Mouse (Mus musculus): ENCODE measurements at regions not wholly inside any gene's neighbourhood (a gene's known extent, or its start where the extent isn't known, plus 50 kb on each side); places are given as distances from the start of the nearest gene placed in this dataset.

- in situ Hi-C loops (cut with MboI, MseI) = loop anchor here (10.0 kb wide), 2 partner anchors 686 to 786 kb away; no protein-coding TSS in a partner anchor
Observed at GRCm38 (mm10) chr1:159398643-159399042, 124.9 kb upstream of the Tnr start.

DNA sequence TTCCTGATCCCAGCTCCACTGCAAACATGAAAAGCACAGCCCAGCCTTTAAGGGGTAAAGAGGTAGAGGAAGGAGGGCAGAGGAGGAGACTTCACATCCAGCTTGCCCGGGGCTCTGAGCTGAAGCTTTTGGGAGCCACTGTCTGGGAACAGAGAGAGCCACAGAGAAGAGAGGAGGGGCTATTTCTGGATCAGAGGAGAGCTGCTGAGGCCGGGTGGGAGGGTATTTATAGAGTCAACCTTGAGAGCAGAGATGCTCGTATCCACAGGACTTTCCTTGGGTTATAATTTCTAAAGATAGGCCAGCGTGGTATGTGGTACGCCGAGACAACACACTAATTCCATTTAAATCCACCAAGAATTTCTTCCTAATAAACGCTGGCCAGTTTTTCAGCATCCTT lies 117.3 kb upstream of the Tnr start:
- in situ Hi-C loops (cut with MboI, MseI) = loop anchor here in 1 of 2 experiments (10.0 kb wide), 1 partner anchor 932 kb away; no protein-coding TSS in a partner anchor

GRCm38 (mm10) chr1:159406781-159407180 lies 116.8 kb upstream of the Tnr start:
- in situ Hi-C loops (cut with MboI, MseI) = loop anchor here in 1 of 2 experiments (10.0 kb wide), 1 partner anchor 932 kb away; no protein-coding TSS in a partner anchor

DNA sequence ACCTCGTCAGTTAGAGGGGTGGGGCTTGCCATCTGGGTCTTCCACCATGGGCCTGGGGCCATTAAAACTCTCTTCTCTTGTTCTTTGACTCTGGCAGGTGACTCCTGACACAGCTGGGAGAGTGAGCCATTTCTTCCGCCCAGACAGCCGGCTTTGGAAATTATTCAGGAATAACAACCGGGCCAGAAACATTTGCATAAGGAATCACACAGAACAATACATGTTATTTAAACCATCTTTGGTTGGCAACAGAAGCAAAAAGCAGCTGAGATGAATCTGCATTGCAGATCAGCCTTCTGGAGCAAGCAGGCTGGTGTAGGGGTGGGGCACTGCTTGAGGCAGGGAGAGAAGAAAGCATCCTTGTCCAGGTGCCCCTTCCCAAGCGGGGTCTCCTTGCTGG lies 110.2 kb upstream of the Tnr start:
- in situ Hi-C loops (cut with MboI, MseI) = no loop called here

DNA sequence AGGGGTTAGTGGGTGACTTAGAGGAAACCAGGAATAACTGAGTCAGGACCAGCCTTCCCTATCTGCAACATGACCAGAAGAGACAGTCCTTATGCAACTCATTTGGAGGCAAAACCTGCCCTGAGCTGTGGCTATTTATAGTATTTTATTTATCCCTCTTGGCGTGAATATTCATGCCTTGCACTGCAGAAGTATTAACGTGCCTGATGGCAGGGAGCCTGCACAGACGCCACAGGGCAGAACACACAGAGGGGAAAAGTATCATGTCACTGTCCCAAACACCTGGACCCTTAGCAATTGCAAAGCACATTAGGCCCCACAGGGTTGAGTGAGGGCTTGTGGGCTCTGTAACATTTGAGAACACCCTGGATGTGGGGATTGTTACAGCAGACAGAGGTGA lies 107.9 kb upstream of the Tnr start:
- in situ Hi-C loops (cut with MboI, MseI) = no loop called here

GRCm38 (mm10) chr1:159417176-159417575 lies 106.4 kb upstream of the Tnr start:
- in situ Hi-C loops (cut with MboI, MseI) = no loop called here

DNA sequence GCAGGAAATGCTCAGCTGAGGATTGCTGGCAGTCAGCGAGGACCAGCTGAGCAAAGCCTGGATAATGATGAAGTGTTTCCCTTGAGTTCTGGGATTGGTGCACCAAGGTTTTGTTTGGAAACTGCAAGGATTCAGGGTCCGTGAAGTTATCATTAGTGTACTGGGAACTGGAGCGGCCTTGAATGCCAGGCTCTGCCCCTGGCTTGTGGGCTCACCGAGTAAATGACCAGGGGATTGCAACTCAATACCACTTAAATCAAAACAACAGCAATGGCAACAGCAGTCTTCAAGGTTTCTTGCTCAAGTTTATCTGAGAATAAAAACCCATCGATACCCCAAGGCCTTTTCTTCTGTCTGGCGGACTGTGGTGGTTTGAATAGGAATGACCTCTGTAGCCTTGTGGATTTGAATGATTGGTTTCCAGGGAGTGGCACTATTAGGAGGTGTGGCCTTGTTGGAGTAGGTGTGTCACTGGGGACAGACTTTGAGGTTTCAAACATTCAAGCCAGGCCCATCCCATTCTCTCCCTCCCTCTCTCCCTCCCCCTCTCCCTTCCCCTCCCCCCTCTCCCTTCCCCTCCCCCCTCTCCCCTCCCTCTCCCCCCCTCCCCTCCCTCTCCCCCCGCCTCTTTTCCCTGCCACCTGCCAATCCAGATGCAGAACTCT lies 104.1 kb upstream of the Tnr start:
- in situ Hi-C loops (cut with MboI, MseI) = no loop called here

DNA sequence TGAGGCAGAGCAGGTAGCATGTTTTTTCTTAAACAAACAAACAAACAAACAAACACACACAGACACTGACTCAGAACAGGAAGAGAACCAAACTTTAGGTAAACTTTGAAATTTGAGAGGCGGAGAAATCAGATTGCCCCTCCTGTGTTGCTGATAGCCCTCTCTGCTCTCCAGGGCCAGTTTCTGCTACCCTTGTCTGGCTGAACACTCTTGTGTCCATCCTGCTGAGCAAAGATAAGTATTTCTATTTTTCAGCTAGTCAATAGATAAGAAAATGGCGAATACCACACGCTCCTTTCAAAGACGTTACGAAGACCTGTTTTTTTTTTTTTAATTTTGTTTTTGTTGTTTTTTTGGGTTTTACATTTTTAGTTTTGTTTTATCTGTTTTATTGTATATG lies 103.4 kb upstream of the Tnr start:
- in situ Hi-C loops (cut with MboI, MseI) = no loop called here

- in situ Hi-C loops (cut with MboI, MseI) = no loop called here
Observed at GRCm38 (mm10) chr1:159423694-159424093, 99.9 kb upstream of the Tnr start.

DNA sequence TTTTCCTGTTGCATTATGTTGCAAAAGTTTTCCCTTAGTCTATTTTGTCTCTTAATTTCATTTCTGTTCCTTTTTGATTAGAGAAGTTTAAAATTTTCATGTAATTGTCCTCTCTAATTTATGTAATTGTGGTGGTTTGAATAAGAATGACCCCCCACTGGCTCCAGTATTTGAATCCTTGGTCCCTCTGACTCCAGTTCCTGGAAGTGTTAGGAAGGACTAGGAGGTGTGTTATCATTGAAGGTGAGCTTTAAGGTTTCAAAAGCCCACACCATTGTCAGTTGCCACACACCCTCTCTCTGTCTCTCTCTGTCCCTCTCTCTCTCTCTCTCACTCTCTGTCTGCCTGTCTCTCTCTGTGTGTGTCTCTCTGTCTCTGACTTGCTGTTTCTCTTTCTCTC lies 93.6 kb upstream of the Tnr start:
- in situ Hi-C loops (cut with MboI, MseI) = no loop called here

DNA sequence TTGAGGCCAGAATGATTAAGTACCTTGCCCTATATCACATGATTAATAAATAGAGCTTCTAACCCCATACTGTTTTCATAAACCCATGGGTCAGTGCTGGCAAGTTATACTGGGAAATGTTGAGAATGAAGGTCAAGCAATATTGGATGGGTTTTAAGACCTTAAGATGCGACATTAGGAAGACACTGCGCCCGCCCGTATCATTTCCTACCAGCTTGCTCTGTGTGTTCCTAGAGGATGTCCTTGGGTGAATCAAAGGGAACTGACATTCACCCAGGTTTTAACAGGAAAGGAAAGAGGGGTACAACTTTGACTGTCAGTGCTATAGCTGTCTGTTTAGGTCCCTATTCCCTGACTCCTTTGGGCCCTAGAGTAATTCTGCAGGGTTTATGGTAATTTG lies 90.0 kb upstream of the Tnr start:
- in situ Hi-C loops (cut with MboI, MseI) = no loop called here

DNA sequence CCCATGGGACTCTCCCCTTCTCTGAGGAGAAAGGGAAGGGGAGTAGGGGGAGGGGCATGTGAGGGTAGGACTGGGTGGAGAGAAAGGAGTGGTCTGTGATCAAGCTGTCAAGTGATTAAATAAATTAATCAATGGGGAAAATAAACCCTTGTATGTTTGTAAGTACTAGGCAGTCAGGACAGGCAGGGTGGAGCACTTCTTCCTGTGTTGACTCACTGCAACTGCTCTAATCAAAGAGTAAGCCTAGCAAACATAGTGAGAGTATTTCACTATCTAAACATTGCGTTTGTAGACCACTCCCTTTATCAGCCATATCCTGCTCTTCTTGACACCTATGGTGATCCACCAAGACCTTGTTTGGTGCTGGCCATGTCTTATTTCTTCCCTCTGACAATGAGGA lies 82.8 kb upstream of the Tnr start:
- in situ Hi-C loops (cut with MboI, MseI) = no loop called here

GRCm38 (mm10) chr1:159444093-159444492 lies 79.5 kb upstream of the Tnr start:
- in situ Hi-C loops (cut with MboI, MseI) = no loop called here

DNA sequence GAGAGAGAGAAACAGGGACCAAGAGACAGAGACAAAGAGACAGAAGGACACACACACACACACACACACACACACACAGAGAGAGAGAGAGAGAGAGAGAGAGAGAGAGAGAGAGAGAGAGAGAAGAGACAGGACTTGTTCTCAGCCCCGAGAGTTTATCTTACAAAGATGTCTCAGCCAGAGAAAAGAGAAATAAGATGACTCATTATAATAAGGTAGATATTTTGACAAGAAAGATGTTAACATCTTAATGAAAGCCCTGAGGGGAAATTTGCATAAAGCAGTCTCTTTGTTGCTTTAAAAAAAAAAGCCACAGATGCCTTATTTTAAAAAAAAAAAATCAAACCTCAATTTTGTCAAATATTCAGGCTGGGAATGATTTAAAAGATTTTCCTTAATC lies 78.1 kb upstream of the Tnr start:
- in situ Hi-C loops (cut with MboI, MseI) = no loop called here

- in situ Hi-C loops (cut with MboI, MseI) = no loop called here
Observed at GRCm38 (mm10) chr1:159451462-159451861, 72.1 kb upstream of the Tnr start.

DNA sequence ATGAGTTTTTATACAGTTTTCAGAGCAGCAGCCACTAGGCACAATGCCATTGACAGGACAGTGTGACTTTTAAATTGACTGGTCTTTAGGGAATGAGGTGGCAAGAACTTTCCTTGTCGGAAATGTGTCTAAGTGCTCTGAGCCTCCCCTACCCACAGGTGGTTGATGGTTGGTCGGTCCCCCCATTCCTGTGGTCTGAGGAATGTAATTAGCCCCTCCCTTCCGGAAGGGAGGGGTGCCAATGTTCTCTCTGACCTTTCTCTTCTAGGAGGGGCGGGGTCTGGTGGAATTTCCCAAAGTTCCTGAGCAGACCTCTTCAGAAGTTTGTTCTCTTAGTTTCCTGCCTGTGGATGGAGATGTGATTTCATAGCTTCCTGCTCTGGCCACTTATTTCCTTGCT lies 62.7 kb upstream of the Tnr start:
- in situ Hi-C loops (cut with MboI, MseI) = loop anchor here in 1 of 2 experiments (10.0 kb wide), 1 partner anchor 654 kb away; no protein-coding TSS in a partner anchor

DNA sequence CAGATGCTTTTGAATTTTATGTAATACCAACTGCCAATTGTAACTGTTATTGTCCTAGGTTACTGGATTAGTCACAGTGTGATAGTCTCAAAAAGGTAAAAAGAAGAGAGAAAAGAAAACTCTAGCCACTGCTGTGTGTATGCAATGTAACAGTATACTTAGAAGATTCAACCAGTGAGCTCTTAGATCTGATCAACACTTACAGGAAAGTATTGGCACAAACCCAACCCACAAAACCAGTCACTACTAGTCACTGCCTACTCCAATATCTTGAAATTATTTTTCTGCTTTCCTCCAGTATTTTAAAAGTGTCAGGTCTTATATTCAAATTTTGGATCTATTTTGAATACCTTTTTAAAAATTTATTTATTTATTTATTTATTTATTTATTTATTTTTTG lies 52.6 kb upstream of the Tnr start:
- in situ Hi-C loops (cut with MboI, MseI) = no loop called here

All from T-helper 17 cell (primary cell).